Mouse (Mus musculus): ENCODE data around the gene Vmn2r5.
"Not testable (repeated sequence)": the region's sequence is repeated elsewhere in the genome, so short reads cannot be mapped to it uniquely, and the experiment has no call there.

Gene Vmn2r5

DNA sequence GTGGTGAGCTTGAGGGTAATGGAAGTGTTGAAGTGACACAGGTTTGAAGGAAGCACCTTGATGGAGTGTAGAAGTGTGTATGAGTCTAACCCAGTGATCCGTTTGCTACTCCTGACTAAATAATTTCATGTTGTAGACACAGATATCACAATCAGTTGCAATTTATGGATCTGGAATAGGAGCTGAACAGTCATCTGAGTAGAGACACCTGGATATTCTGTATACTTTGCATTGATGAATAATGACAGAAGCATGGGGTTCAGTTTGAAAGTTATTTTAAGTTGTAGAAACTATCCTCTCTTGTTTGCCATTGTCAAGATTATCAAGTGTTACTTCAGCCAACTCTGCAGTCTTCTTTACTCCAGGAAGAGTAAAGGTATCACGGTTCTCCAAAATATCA, at the start of gene Vmn2r5:
Gene Vmn2r5 (minus strand): TSS at position 101 of the 400 bp plus-strand sequence.
- DNase-seq (ENCODE audit: low spot score) = not testable (repeated sequence)

DNA sequence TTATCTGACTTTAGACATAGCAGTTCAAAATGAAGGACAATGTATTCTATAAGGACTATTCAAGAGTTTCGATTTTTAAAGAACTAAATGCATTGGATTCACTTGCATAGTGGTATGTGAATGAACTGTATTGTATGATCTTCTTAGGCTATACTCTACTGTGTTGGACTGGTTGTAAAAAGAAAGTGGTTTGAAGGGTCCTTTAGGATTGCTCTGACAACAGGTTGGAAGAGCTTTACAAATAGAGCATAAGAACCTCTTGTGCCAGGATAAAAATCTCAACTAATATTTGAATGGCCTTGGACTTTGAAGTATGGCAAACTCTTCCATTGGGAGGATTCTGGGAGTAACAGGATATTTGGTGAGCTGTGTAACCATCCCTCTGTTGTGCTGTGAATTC, 13.9 kb upstream of the Vmn2r5 start:
- DNase-seq (ENCODE audit: low spot score) = not testable (repeated sequence)
